Mouse (Mus musculus) G1E (cell line): ENCODE results near the gene Grk4.

Experiments
- CTCF ChIP-seq: IDR thresholded peaks from 2 replicates; pipeline ENCODE4 v1.5.1; 2012; ENCODE audit warnings: low read depth, low read length, inconsistent platforms, mixed read lengths
- GATA1 ChIP-seq: IDR thresholded peaks from 2 replicates; pipeline ENCODE4 v1.6.1; 2012; ENCODE audit warnings: borderline replicate concordance, low read length, inconsistent platforms, mixed read lengths
- POLR2AphosphoS5 ChIP-seq: IDR thresholded peaks from 2 replicates; pipeline ENCODE4 v1.6.1; 2012; ENCODE audit warnings: low read depth, low read length, inconsistent platforms; ENCODE audit not compliant: insufficient replicate concordance
- TAL1 ChIP-seq: conservative IDR thresholded peaks from 2 replicates; pipeline ENCODE4 v1.6.1; 2012; ENCODE audit warnings: low read depth, low read length, inconsistent platforms, mixed read lengths

DNA sequence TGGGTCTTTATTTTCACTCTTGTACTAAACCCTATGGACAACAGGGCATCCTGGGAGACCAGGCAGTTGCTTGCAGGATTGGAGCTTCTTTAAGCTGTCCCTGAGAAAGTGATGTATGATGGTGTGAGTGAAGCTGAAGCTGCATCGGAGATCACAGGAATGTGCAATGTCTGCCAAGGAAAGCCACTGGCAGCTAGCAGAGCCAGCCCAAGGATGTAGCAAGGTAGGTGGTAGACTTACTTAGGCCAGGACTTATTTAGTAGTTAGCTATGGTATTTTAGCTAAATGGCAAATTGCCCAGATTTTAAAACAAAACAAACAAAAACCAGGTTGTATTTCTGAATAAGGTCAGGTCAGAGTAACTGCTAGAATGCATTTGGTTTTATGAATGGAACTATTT, 98.6 kb downstream of the Grk4 start:
- no peak for TF ChIP-seq CTCF
- TF ChIP-seq TAL1 = no peak
- no peak for TF ChIP-seq GATA1
- TF ChIP-seq POLR2AphosphoS5 = no peak
